33 mouse cellular contexts compared by ENCODE assay signal in the genomic region with DNA sequence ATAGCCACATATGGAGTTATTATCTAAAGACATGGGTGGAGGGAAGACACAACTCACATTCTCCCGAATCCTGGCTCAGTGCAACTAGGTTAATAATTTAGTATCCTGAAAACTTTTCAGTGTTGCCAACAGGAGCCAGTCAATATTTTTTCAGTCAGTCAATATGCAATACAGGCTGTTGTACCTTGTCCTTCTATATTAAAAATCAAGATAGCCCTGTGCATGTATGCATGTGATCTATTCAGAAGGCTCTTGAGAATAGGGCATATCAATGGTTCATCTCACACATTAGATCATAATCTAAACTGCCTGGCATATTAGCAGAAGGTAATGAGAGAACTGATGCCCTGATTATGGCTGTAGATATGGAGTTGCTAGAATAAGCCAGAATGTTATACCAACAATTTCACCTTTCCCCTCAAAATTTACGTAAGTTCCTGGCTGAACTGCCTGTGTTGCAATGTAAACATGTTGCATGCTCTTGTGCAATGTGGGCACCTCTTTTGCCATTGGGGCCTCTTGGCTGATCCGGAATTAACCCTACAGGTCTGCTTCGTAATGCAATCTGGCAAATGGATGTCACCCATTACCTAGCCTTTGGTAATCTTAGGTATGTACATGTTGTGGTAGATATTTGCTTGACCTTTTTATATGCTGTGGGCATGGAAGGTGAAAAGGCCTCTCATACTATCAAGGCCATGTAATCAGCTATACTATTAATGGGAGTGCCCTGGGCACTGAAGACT. TPM values are rescaled to one million over a fixed set of nuclear protein-coding genes. Genes with fewer than 3 reads are reported as not detected.
"Had no signal": no experiment of that assay in that cellular context is flagged by ENCODE, and none has a peak within 500 bp of the region (broad histone marks: within the 10 kb centered on the region; RNA-seq: fewer than 3 reads in every experiment).

No protein-coding gene starts in this region.

RNA-seq across cellular contexts. Expression of a gene that starts 6.2 kb away (rescaled TPM):
- total RNA-seq: gastrocnemius, adult 18-20 months; gastrocnemius, adult 8-10 months; gastrocnemius, postnatal 14 days; gastrocnemius, postnatal 36 days; heart, adult 2 months; heart, postnatal 36 days; hematopoietic stem cell, adult 5-6 weeks; layer of hippocampus, adult 18-20 months; layer of hippocampus, adult 8-10 months; layer of hippocampus, postnatal 14 days; layer of hippocampus, postnatal 36 days; left cerebral cortex, adult 18-20 months; left cerebral cortex, adult 8-10 months; left cerebral cortex, postnatal 10 days; left cerebral cortex, postnatal 25 days; left cerebral cortex, postnatal 4 days had no signal
- polyA plus RNA-seq: heart, adult 2 months; heart, embryonic 11.5 days; heart, embryonic 13.5 days; heart, embryonic 15.5 days; heart, postnatal 0 days; hindbrain, embryonic 11.5 days; hindbrain, embryonic 13.5 days; hindbrain, embryonic 15.5 days; hindbrain, postnatal 0 days; intestine, embryonic 14.5 days; intestine, embryonic 16.5 days; kidney, adult 2 months; kidney, embryonic 15.5 days; kidney, postnatal 0 days; large intestine, adult 2 months; limb, embryonic 11.5 days; limb, embryonic 13.5 days; limb, embryonic 15.5 days had no signal
